Mouse (Mus musculus): ENCODE data around the gene Il20rb.

GRCm38 (mm10) chr9:100452432-100452831, 34.2 kb downstream of the Il20rb start:
- TF ChIP-seq EP300 (IDR thresholded peaks at IDR 0.05; ENCODE audit: insufficient read depth, low read depth, low read length) (no peak), CTCF (IDR thresholded peaks at IDR 0.05; ENCODE audit: low read depth, low read length) (no peak), POLR2A (IDR thresholded peaks at IDR 0.05; ENCODE audit: insufficient read depth, low read length) (no peak)
